Mouse (Mus musculus) heart, adult 2 months (tissue): ENCODE results near the gene Hoxc5.

Source experiments
- CTCF ChIP-seq: fragments of 200-600 bp; IDR thresholded peaks from 2 replicates; pipeline ENCODE4 v1.8.1; 2022; ENCODE audit warnings: antibody characterized with exemption, mild to moderate bottlenecking, moderate library complexity
- POLR2A ChIP-seq: fragments of 200-500 bp; IDR thresholded peaks from 2 replicates; pipeline ENCODE4 v1.6.1; 2011; ENCODE audit warnings: mild to moderate bottlenecking, low read depth, low read length, control low read depth; ENCODE audit not compliant: insufficient read depth

- TF ChIP-seq CTCF (no peak), POLR2A (no peak)
These were observed 24.5 kb downstream of the Hoxc5 start for GRCm38 (mm10) chr15:102991782-102992181.
